Mouse (Mus musculus) myocyte (in vitro differentiated cells): ENCODE measurements around the gene Psmd12.

ENCODE experiments used
- CEBPB ChIP-seq: IDR thresholded peaks from 2 replicates; pipeline ENCODE4 v1.6.1; 2011; ENCODE audit warnings: mild to moderate bottlenecking, moderate library complexity; ENCODE audit not compliant: poor library complexity, insufficient read depth, severe bottlenecking
- MAX ChIP-seq: IDR thresholded peaks from one replicate; pipeline ENCODE4 v1.6.1; 2011; ENCODE audit warnings: low read depth, mild to moderate bottlenecking, control low read depth
- MYOG ChIP-seq, 3 experiments: IDR thresholded peaks; one replicate each; pipeline ENCODE4 v1.6.1; 2011; ENCODE audit warnings: control low read depth in 2 of 3, low read depth in 2 of 3, mild to moderate bottlenecking in 2 of 3; ENCODE audit not compliant: insufficient read length in 2 of 3, control insufficient read depth in 1 of 3, insufficient read depth in 1 of 3
- POLR2A ChIP-seq: IDR thresholded peaks from one replicate; pipeline ENCODE4 v1.6.1; 2011; ENCODE audit warnings: low read depth, mild to moderate bottlenecking, control low read depth, moderate library complexity; ENCODE audit not compliant: insufficient read length
- POLR2AphosphoS2 ChIP-seq: IDR thresholded peaks from one replicate; pipeline ENCODE4 v1.6.1; 2011; ENCODE audit warnings: low read depth, control low read depth; ENCODE audit not compliant: insufficient read length
- SRF ChIP-seq: IDR thresholded peaks from one replicate; pipeline ENCODE4 v1.6.1; 2011; ENCODE audit warnings: low read depth; ENCODE audit not compliant: control insufficient read depth, insufficient read length
- USF1 ChIP-seq: IDR thresholded peaks from one replicate; pipeline ENCODE4 v1.6.1; 2011; ENCODE audit warnings: low read depth, mild to moderate bottlenecking, control low read depth, moderate library complexity

DNA sequence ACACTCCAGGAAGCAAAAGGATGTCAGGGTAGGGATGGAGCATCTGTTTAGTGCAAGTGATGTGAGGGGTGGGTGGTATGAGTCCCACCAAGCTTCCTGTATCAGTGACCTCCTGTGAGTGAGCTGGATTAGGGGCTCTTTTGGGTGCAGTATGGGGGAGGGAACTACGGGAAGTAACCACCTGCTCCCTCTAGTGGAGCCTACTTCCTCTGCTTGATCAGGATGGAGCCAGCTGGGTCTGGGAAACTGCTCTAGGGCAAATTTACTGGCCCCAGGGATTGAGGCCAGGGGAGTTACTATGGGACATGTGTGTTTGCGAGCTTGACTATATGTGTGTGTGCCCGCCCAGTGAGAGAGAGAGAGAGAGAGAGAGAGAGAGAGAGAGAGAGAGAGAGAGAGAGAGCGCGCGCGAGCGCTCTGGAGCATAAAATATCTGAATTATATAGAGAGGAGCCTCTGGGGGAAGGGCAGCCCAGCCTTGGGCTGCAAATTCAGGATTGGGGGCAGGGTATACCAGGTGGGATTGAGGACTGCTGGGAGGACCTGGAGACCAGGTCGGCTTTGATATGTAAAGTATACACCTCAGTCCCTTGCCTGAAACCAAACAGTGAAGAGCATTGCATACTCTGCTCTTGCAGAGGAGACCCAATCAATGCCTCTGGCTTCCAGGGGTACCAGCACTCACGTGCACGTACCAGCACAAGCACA is 30.5 kb downstream of the Psmd12 start:
- TF ChIP-seq SRF: no peak
- TF ChIP-seq USF1: no peak
- no peak for TF ChIP-seq POLR2AphosphoS2
- no peak for TF ChIP-seq MAX
- TF ChIP-seq POLR2A: no peak
- TF ChIP-seq CEBPB: no peak
- TF ChIP-seq MYOG (IDR thresholded peaks at IDR 0.05; ENCODE audit: control insufficient read depth in 1 of 3, insufficient read depth in 1 of 3, insufficient read length in 2 of 3, low read depth in 2 of 3): no peak
